Mouse (Mus musculus): ENCODE data around the gene Enpp4. TPM values are rescaled to one million over a fixed set of nuclear protein-coding genes. Genes with fewer than 3 reads are reported as not detected.

Enpp4 gene
- total and polyA plus RNA-seq, 2 experiments from 2014 or later, result 5.1 to 6.4 TPM

GRCm38 (mm10) chr17:44100486-44100885, 5.1 kb downstream of the Enpp4 start:
- ATAC-seq, result no peak
- no peak overlapping the region for H3K4me2 ChIP-seq (ENCODE audit: low read depth, low read length)
- H3K27me3 ChIP-seq (ENCODE audit: insufficient read depth, low read length), result no peaks in the 10 kb centered on the region
- no peak overlapping the region for H3K9ac ChIP-seq (replicated peaks; ENCODE audit: low read length)
- H3K4me3 ChIP-seq (ENCODE audit: low read length), result no peak overlapping the region
- no peaks in the 10 kb centered on the region for H3K36me3 ChIP-seq (ENCODE audit: insufficient read depth, low read length)
- no peak overlapping the region for H3K27ac ChIP-seq
- DNase-seq (ENCODE audit: low spot score), result no peak
- TF ChIP-seq CTCF (IDR thresholded peaks at IDR 0.05; ENCODE audit: low read depth), result no peak
- no peaks in the 10 kb centered on the region for H3K4me1 ChIP-seq (ENCODE audit: insufficient read depth, low read length)
- 85% methylated on average over 4 of the region's 4 CpGs for WGBS
- no peaks in the 10 kb centered on the region for H3K9me3 ChIP-seq (ENCODE audit: low read length)

GRCm38 (mm10) chr17:44091512-44091911, 14.1 kb downstream of the Enpp4 start:
- ATAC-seq, result no peak
- Histone ChIP-seq H3K27me3 (ENCODE audit: insufficient read depth, low read length) (no peaks in the 10 kb centered on the region), H3K4me1 (ENCODE audit: insufficient read depth, low read length) (no peaks in the 10 kb centered on the region), H3K36me3 (ENCODE audit: insufficient read depth, low read length) (no peaks in the 10 kb centered on the region), H3K9ac (replicated peaks; ENCODE audit: low read length) (no peak overlapping the region), H3K9me3 (ENCODE audit: low read length) (no peaks in the 10 kb centered on the region), H3K4me2 (ENCODE audit: low read depth, low read length) (no peak overlapping the region), H3K4me3 (ENCODE audit: low read length) (no peak overlapping the region), H3K27ac (no peak overlapping the region)
- TF ChIP-seq CTCF (IDR thresholded peaks at IDR 0.05; ENCODE audit: low read depth), result no peak
- WGBS, result 43% methylated on average over 2 of the region's 2 CpGs
- DNase-seq (ENCODE audit: low spot score), result no peak

GRCm38 (mm10) chr17:44090916-44091315, 14.7 kb downstream of the Enpp4 start:
- Histone ChIP-seq H3K4me3 (ENCODE audit: low read length) (no peak overlapping the region), H3K36me3 (ENCODE audit: insufficient read depth, low read length) (no peaks in the 10 kb centered on the region), H3K9me3 (ENCODE audit: low read length) (no peaks in the 10 kb centered on the region), H3K4me1 (ENCODE audit: insufficient read depth, low read length) (no peaks in the 10 kb centered on the region), H3K9ac (replicated peaks; ENCODE audit: low read length) (no peak overlapping the region), H3K4me2 (ENCODE audit: low read depth, low read length) (no peak overlapping the region), H3K27ac (no peak overlapping the region), H3K27me3 (ENCODE audit: insufficient read depth, low read length) (no peaks in the 10 kb centered on the region)
- TF ChIP-seq CTCF (IDR thresholded peaks at IDR 0.05; ENCODE audit: low read depth), result no peak
- ATAC-seq, result no peak
- no peak for DNase-seq (ENCODE audit: low spot score)
- 74% methylated on average over 2 of the region's 2 CpGs for WGBS

GRCm38 (mm10) chr17:44088226-44088625, 17.4 kb downstream of the Enpp4 start:
- 95% methylated on average over 3 of the region's 3 CpGs for WGBS
- no peak for DNase-seq (ENCODE audit: low spot score)
- no peak overlapping the region for H3K4me2 ChIP-seq (ENCODE audit: low read depth, low read length)
- no peak overlapping the region for H3K4me3 ChIP-seq (ENCODE audit: low read length)
- H3K27ac ChIP-seq, result no peak overlapping the region
- no peak overlapping the region for H3K9ac ChIP-seq (replicated peaks; ENCODE audit: low read length)
- no peaks in the 10 kb centered on the region for H3K27me3 ChIP-seq (ENCODE audit: insufficient read depth, low read length)
- no peaks in the 10 kb centered on the region for H3K4me1 ChIP-seq (ENCODE audit: insufficient read depth, low read length)
- TF ChIP-seq CTCF (IDR thresholded peaks at IDR 0.05; ENCODE audit: low read depth), result no peak
- peaks cover 22% of the 10 kb centered on the region; the same call in 1 of the 2 replicates for H3K36me3 ChIP-seq (ENCODE audit: insufficient read depth, low read length)
- no peak for ATAC-seq
- no peaks in the 10 kb centered on the region for H3K9me3 ChIP-seq (ENCODE audit: low read length)

GRCm38 (mm10) chr17:44083156-44083555, 22.5 kb downstream of the Enpp4 start:
- no peaks in the 10 kb centered on the region for H3K27me3 ChIP-seq (ENCODE audit: insufficient read depth, low read length)
- DNase-seq (ENCODE audit: low spot score) (no peak), ATAC-seq (no peak)
- H3K36me3 ChIP-seq (ENCODE audit: insufficient read depth, low read length), result peaks cover 24% of the 10 kb centered on the region; the same call in 1 of the 2 replicates
- no peak overlapping the region for H3K4me3 ChIP-seq (ENCODE audit: low read length)
- 95% methylated on average over 4 of the region's 4 CpGs for WGBS
- no peaks in the 10 kb centered on the region; the same call in 1 of the 2 replicates for H3K4me1 ChIP-seq (ENCODE audit: insufficient read depth, low read length)
- TF ChIP-seq CTCF (IDR thresholded peaks at IDR 0.05; ENCODE audit: low read depth), result no peak
- H3K9ac ChIP-seq (replicated peaks; ENCODE audit: low read length), result no peak overlapping the region
- no peak overlapping the region for H3K4me2 ChIP-seq (ENCODE audit: low read depth, low read length)
- H3K9me3 ChIP-seq (ENCODE audit: low read length), result no peaks in the 10 kb centered on the region
- H3K27ac ChIP-seq, result no peak overlapping the region

- no peaks in the 10 kb centered on the region; the same call in 1 of the 2 replicates for H3K4me1 ChIP-seq (ENCODE audit: insufficient read depth, low read length)
- ATAC-seq (peak; percentile 98), DNase-seq (ENCODE audit: low spot score) (peak; percentile 95)
- peak within 1 kb of the TSS; percentile 93 for H3K27ac ChIP-seq
- peak; percentile 5; the same call in 1 of the 2 replicates for TF ChIP-seq CTCF (IDR thresholded peaks at IDR 0.05; ENCODE audit: low read depth)
- under 1% methylated on average over 31 of the region's 31 CpGs for WGBS
- H3K36me3 ChIP-seq (ENCODE audit: insufficient read depth, low read length), result peaks cover 8% of the 10 kb centered on the region; the same call in 1 of the 2 replicates
- H3K4me3 ChIP-seq (ENCODE audit: low read length), result peak within 1 kb of the TSS; percentile 62
- peak within 1 kb of the TSS; percentile 82 for H3K4me2 ChIP-seq (ENCODE audit: low read depth, low read length)
- H3K9ac ChIP-seq (replicated peaks; ENCODE audit: low read length), result peak within 1 kb of the TSS; percentile 81
- no peaks in the 10 kb centered on the region for H3K9me3 ChIP-seq (ENCODE audit: low read length)
- H3K27me3 ChIP-seq (ENCODE audit: insufficient read depth, low read length), result no peaks in the 10 kb centered on the region
These were observed 26.8 kb downstream of the Enpp4 start, which contains the start of gene Enpp5 for GRCm38 (mm10) chr17:44078631-44079350. Enpp5 (plus strand) TSS chr17:44078813.

- no peak for TF ChIP-seq CTCF (IDR thresholded peaks at IDR 0.05; ENCODE audit: low read depth)
- no peaks in the 10 kb centered on the region; the same call in 1 of the 2 replicates for H3K4me1 ChIP-seq (ENCODE audit: insufficient read depth, low read length)
- DNase-seq (ENCODE audit: low spot score) (no peak), ATAC-seq (no peak)
- no peaks in the 10 kb centered on the region for H3K27me3 ChIP-seq (ENCODE audit: insufficient read depth, low read length)
- H3K36me3 ChIP-seq (ENCODE audit: insufficient read depth, low read length), result no peaks in the 10 kb centered on the region; the same call in 1 of the 2 replicates
- H3K27ac ChIP-seq, result peak overlapping the region; percentile 93; the same call in 1 of the 2 replicates
- WGBS, result 50% methylated on average over 2 of the region's 2 CpGs
- no peak overlapping the region for H3K4me2 ChIP-seq (ENCODE audit: low read depth, low read length)
- no peak overlapping the region for H3K9ac ChIP-seq (replicated peaks; ENCODE audit: low read length)
- H3K4me3 ChIP-seq (ENCODE audit: low read length), result no peak overlapping the region
- H3K9me3 ChIP-seq (ENCODE audit: low read length), result no peaks in the 10 kb centered on the region
These were observed 27.8 kb downstream of the Enpp4 start for GRCm38 (mm10) chr17:44077843-44078160.

Measured in hindbrain, postnatal 0 days (tissue).